Mouse (Mus musculus) neural tube, embryonic 15.5 days (tissue): ENCODE data around the gene Gsg1l. TPM values are rescaled to one million over a fixed set of nuclear protein-coding genes. Genes with fewer than 3 reads are reported as not detected.

Experiments
- ATAC-seq: fragments of 200-750 bp; cut with Nextera tagmentation; 2 replicates; pipeline ENCODE4 v1.8.0; 2017; ENCODE audit warnings: mild to moderate bottlenecking, moderate TSS enrichment, moderate library complexity; ENCODE audit not compliant: low FRiP score
- H3K27ac ChIP-seq: fragments of 300-500 bp; sonication (generic); replicated peaks from 2 replicates; pipeline ENCODE4 v1.5.1; 2015; ENCODE audit warnings: mild to moderate bottlenecking, inconsistent platforms
- H3K27me3 ChIP-seq: fragments of 300-500 bp; sonication (generic); replicated peaks from 2 replicates; pipeline ENCODE4 v1.6.1; 2015; ENCODE audit warnings: inconsistent platforms
- H3K36me3 ChIP-seq: fragments of 300-500 bp; sonication (generic); 2 replicates; pipeline ENCODE4 v1.6.1; 2015; ENCODE audit warnings: inconsistent platforms
- H3K4me1 ChIP-seq: fragments of 300-500 bp; sonication (generic); 2 replicates; pipeline ENCODE4 v1.6.1; 2015; ENCODE audit warnings: inconsistent platforms
- H3K4me2 ChIP-seq: fragments of 300-500 bp; sonication (generic); 2 replicates; pipeline ENCODE4 v1.6.1; 2015; ENCODE audit warnings: inconsistent platforms, mild to moderate bottlenecking, moderate library complexity
- H3K4me3 ChIP-seq: fragments of 300-500 bp; sonication (generic); replicated peaks from 2 replicates; pipeline ENCODE4 v1.5.1; 2015; ENCODE audit warnings: mild to moderate bottlenecking, inconsistent platforms
- H3K9ac ChIP-seq: fragments of 300-500 bp; sonication (generic); replicated peaks from 2 replicates; pipeline ENCODE4 v1.6.1; 2015; ENCODE audit warnings: mild to moderate bottlenecking, inconsistent platforms
- H3K9me3 ChIP-seq: fragments of 300-500 bp; sonication (generic); replicated peaks from 2 replicates; pipeline ENCODE4 v1.6.1; 2016; ENCODE audit warnings: inconsistent platforms
- WGBS: fragments of 180-500 bp; shearing (Covaris S2); methylation state at CpG from one replicate; pipeline ENCODE4 v1.1.7; 2015; ENCODE audit warnings: mixed read lengths; 5-methylcytosine and 5-hydroxymethylcytosine counted together
- polyA plus RNA-seq: library from polyadenylated mRNA; unstranded; fragments of >200 nt; fragmentation: Nextera tagmentation; extraction: Ambion mirVana; gene quantifications from 2 replicates; pipeline ENCODE4 v1.2.1, GENCODE M21; 2015

Gene Gsg1l
- polyA plus RNA-seq, 1 experiment from 2014 or later, result 14.4 TPM

DNA sequence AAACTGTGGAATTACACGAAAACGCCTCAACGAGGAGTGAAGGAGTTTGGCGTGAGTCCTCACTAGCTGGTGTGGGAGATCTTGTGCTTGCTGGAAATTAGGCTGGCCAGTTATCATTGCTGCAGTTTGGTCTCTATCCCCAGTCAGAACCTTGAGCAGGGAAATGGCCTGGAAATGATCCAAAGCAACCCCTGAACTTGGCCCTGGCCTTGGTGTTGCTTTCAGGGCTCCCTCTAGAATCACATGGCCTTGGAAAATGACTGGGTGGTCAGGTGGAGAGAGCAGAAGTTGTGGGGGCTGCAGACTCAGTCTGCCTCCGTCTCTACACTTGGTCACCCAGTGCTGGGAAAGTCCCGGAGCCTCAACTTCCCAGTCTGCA is 210.0 kb downstream of the Gsg1l start:
- H3K27ac ChIP-seq, result peak overlapping the region; percentile 67
- H3K4me1 ChIP-seq, result peaks cover 39% of the 10 kb centered on the region
- no peaks in the 10 kb centered on the region for H3K36me3 ChIP-seq
- no peak overlapping the region for H3K4me3 ChIP-seq
- H3K9ac ChIP-seq, result no peak overlapping the region
- H3K9me3 ChIP-seq, result no peaks in the 10 kb centered on the region
- WGBS, result 52% methylated on average over 6 of the region's 6 CpGs
- H3K27me3 ChIP-seq, result no peaks in the 10 kb centered on the region
- no peak overlapping the region for H3K4me2 ChIP-seq
- no peak for ATAC-seq

DNA sequence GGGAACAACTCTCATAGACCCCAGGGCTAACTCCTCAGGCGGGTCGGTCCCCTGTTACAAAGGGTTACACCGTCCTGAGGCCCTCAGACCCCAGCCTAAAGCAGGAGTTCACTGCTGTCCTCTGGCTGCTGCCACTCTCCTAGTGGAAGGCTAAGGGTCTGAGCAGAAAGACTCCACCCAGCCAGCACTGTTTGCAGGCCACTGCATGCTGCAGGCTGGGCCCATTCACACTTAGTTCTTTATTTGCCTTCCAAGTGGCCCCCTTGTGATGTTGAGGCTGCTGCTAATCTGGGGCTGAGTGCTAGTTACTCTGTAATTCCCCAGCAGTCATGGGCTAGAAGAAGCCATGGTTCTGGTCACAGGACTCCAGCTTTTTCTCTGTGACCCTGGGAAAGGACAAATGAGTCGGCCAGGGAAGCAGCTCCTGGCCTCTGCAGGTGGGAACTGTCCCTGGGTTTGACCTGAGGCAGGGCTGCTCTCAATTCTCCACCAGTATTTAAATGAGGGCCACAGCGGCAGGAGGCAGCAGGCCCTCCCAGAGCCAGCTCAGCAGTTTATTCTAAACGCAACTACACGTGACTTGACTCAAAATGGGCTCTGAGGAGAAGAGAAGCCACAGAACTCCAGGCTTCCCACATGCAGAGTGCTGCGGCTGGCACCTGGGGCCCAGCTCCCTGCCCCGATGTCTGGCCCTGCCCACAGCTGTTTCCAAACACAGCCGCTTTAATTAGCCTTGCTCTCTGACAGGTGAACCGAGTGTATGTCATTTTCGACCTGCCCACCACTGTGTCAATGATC is 210.6 kb downstream of the Gsg1l start:
- no peaks in the 10 kb centered on the region for H3K36me3 ChIP-seq
- H3K4me2 ChIP-seq, result no peak overlapping the region
- no peak overlapping the region for H3K4me3 ChIP-seq
- no peaks in the 10 kb centered on the region for H3K9me3 ChIP-seq
- H3K4me1 ChIP-seq, result peaks cover 39% of the 10 kb centered on the region
- peak; percentile 54 for ATAC-seq
- no peak overlapping the region for H3K9ac ChIP-seq
- H3K27me3 ChIP-seq, result no peaks in the 10 kb centered on the region
- H3K27ac ChIP-seq, result peak overlapping the region; percentile 67
- WGBS, result 16% methylated on average over 12 of the region's 12 CpGs

- Histone ChIP-seq H3K27me3 (no peaks in the 10 kb centered on the region), H3K9ac (no peak overlapping the region), H3K4me2 (no peak overlapping the region), H3K4me1 (peaks cover 47% of the 10 kb centered on the region), H3K9me3 (no peaks in the 10 kb centered on the region), H3K36me3 (no peaks in the 10 kb centered on the region), H3K4me3 (no peak overlapping the region), H3K27ac (no peak overlapping the region)
- no peak for ATAC-seq
- 86% methylated on average over 3 of the region's 3 CpGs for WGBS
These were observed 213.6 kb downstream of the Gsg1l start for GRCm38 (mm10) chr7:125868570-125868969.

- peak; percentile 81 for ATAC-seq
- no peaks in the 10 kb centered on the region for H3K27me3 ChIP-seq
- no peak overlapping the region for H3K4me3 ChIP-seq
- WGBS, result 13% methylated on average over 11 of the region's 11 CpGs
- H3K27ac ChIP-seq, result peak overlapping the region; percentile 71
- 0 out of 2 replicates have a peak, but pooled peaks cover 5% of the 10 kb centered on the region for H3K36me3 ChIP-seq
- no peaks in the 10 kb centered on the region for H3K9me3 ChIP-seq
- no peak overlapping the region for H3K4me2 ChIP-seq
- H3K4me1 ChIP-seq, result peaks cover 27% of the 10 kb centered on the region
- H3K9ac ChIP-seq, result no peak overlapping the region
These were observed 217.0 kb downstream of the Gsg1l start for GRCm38 (mm10) chr7:125865234-125865633.

DNA sequence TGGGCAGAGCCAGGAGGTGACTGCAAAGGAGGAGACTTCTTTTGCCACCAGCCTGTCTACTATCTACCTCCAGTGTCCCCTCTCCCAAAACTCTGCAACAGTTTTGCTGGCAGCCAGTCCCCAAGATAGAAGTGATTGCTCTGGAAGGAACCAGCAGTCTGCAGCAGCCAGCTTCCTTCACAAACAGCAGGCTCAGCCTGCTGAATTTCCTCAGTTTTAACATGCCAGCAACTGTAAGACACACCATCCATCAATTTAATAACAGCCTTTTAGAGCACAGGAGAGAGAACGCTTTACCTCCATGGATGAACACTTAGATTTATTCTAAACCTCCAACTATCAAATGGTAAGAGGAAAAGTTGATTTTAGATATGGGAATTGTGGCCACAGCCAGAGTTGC is 218.2 kb downstream of the Gsg1l start:
- 29% methylated on average over 1 of the region's 1 CpGs for whole genome bisulfite sequencing
- Histone ChIP-seq H3K4me3 (no peak overlapping the region), H3K27ac (peak overlapping the region; percentile 71)

DNA sequence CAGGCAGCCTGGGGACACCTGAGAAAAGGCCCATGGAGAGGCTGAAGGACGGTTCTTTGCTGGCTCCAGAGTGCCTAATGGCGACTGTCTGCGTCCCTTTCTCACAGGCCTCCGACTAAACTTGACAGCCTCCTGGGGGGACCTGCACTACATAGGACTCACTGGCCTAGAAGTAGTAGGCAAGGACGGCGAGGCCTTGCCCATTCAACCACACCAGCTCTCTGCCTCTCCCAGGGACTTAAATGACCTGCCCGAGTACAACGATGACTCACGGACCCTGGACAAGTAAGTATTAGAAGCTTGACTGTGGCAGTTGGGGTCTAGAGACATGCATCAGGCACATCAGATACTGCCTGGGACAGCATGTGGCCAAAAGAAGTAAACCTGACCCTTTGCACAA is 221.8 kb downstream of the Gsg1l start:
- 92% methylated on average over 9 of the region's 9 CpGs for WGBS

More for the DNA sequence above, 218.2 kb downstream of the Gsg1l start:
- Histone ChIP-seq H3K27me3 (no peaks in the 10 kb centered on the region), H3K9ac (no peak overlapping the region), H3K9me3 (no peaks in the 10 kb centered on the region), H3K4me2 (no peak overlapping the region), H3K4me1 (peaks cover 27% of the 10 kb centered on the region), H3K36me3 (0 out of 2 replicates have a peak, but pooled peaks cover 5% of the 10 kb centered on the region)
- no peak for ATAC-seq

GRCm38 (mm10) chr7:125859564-125859963 is 222.6 kb downstream of the Gsg1l start:
- no peak for ATAC-seq
- Histone ChIP-seq H3K27me3 (no peaks in the 10 kb centered on the region), H3K4me3 (no peak overlapping the region), H3K27ac (no peak overlapping the region), H3K9me3 (no peaks in the 10 kb centered on the region), H3K4me1 (peaks cover 12% of the 10 kb centered on the region), H3K36me3 (0 out of 2 replicates have a peak, but pooled peaks cover 5% of the 10 kb centered on the region), H3K4me2 (no peak overlapping the region), H3K9ac (no peak overlapping the region)
- WGBS, result 75% methylated on average over 3 of the region's 3 CpGs

More for the DNA sequence above, 221.8 kb downstream of the Gsg1l start:
- H3K27me3 ChIP-seq, result no peaks in the 10 kb centered on the region
- H3K36me3 ChIP-seq, result 0 out of 2 replicates have a peak, but pooled peaks cover 5% of the 10 kb centered on the region
- no peak overlapping the region for H3K27ac ChIP-seq
- no peak overlapping the region for H3K4me3 ChIP-seq
- H3K9me3 ChIP-seq, result no peaks in the 10 kb centered on the region
- no peak for ATAC-seq
- no peak overlapping the region for H3K9ac ChIP-seq
- peaks cover 20% of the 10 kb centered on the region for H3K4me1 ChIP-seq
- H3K4me2 ChIP-seq, result no peak overlapping the region

DNA sequence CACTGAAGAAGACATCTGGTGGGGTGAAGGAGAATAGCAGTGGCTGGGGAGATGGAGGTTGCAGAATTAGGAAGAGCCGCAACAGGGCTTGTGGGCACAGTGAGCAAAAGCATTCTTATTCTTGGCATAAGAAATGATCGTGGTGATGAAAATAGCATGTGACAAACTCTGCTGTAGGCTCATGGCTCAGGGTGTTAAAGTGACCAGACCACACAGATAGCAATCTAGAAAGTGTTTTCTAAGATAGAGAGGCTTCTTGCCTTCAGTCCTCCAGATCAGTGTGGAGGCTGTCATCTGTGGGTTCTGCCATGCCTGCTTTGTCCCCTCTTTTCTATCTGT is 234.7 kb downstream of the Gsg1l start:
- no peaks in the 10 kb centered on the region for H3K27me3 ChIP-seq
- 97% methylated on average over 2 of the region's 2 CpGs for WGBS
- H3K4me3 ChIP-seq, result no peak overlapping the region
- H3K4me2 ChIP-seq, result no peak overlapping the region
- no peak for ATAC-seq
- H3K36me3 ChIP-seq, result peaks cover 17% of the 10 kb centered on the region; the same call in 1 of the 2 replicates
- H3K9ac ChIP-seq, result no peak overlapping the region
- no peak overlapping the region for H3K27ac ChIP-seq
- H3K9me3 ChIP-seq, result no peaks in the 10 kb centered on the region
- no peaks in the 10 kb centered on the region for H3K4me1 ChIP-seq

DNA sequence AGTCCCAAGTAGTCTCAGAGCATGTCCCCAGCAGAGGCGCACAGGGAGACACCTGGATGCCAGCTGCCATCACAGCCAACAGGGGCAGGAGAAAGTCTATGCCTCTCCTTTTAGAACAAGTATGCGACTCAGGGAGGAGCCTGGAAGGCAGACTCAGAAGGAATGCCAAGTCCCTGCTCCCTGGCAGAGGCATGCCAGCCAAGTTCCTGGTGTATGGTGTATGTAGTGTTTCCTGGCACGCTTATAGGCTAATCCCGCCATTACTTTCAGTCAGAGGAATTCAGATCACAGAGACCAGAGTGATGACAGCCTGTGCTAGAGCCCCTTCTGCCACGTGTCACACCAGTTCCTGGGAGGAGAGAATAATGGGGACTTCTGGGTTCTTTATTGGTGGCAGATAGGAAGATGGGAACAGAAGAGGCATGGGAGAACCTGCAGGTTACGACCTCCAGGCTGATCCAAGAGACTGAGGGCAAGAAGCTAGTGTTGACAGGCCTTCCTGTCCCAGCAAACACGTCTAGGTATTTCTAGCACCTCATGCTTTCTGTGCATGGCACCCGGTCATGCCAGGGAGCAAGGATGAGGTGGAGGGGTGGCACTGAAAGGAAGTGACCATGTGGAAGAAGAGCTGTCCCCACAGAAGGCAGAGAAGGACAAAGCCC is 235.2 kb downstream of the Gsg1l start:
- H3K4me1 ChIP-seq, result no peaks in the 10 kb centered on the region
- no peak overlapping the region for H3K4me2 ChIP-seq
- H3K4me3 ChIP-seq, result no peak overlapping the region
- WGBS, result 81% methylated on average over 8 of the region's 8 CpGs
- H3K27ac ChIP-seq, result no peak overlapping the region
- no peaks in the 10 kb centered on the region for H3K27me3 ChIP-seq
- peaks cover 17% of the 10 kb centered on the region; the same call in 1 of the 2 replicates for H3K36me3 ChIP-seq
- no peak for ATAC-seq
- no peaks in the 10 kb centered on the region for H3K9me3 ChIP-seq
- no peak overlapping the region for H3K9ac ChIP-seq

- H3K4me1 ChIP-seq, result no peaks in the 10 kb centered on the region
- no peak overlapping the region for H3K4me3 ChIP-seq
- H3K27ac ChIP-seq, result no peak overlapping the region
- 67% methylated on average over 1 of the region's 1 CpGs for WGBS
- H3K36me3 ChIP-seq, result peaks cover 16% of the 10 kb centered on the region; the same call in 1 of the 2 replicates
- H3K9me3 ChIP-seq, result no peaks in the 10 kb centered on the region
- H3K9ac ChIP-seq, result no peak overlapping the region
- no peaks in the 10 kb centered on the region for H3K27me3 ChIP-seq
- ATAC-seq, result no peak
- no peak overlapping the region for H3K4me2 ChIP-seq
These were observed 236.6 kb downstream of the Gsg1l start for GRCm38 (mm10) chr7:125845611-125846010.

- H3K9ac ChIP-seq, result no peak overlapping the region
- peaks cover 6% of the 10 kb centered on the region; the same call in 1 of the 2 replicates for H3K36me3 ChIP-seq
- no peaks in the 10 kb centered on the region for H3K27me3 ChIP-seq
- no peaks in the 10 kb centered on the region for H3K9me3 ChIP-seq
- no peak overlapping the region for H3K4me2 ChIP-seq
- peak overlapping the region; percentile 63 for H3K27ac ChIP-seq
- 0 out of 2 replicates have a peak, but pooled peaks have one; percentile 59 for ATAC-seq
- WGBS, result 26% methylated on average over 5 of the region's 5 CpGs
- H3K4me3 ChIP-seq, result no peak overlapping the region
- H3K4me1 ChIP-seq, result peaks cover 18% of the 10 kb centered on the region
These were observed 244.0 kb downstream of the Gsg1l start for GRCm38 (mm10) chr7:125838078-125838742.
